Mouse (Mus musculus) spleen, adult 12 weeks (tissue): ENCODE data around the gene Macrod1.
"Not testable (repeated sequence)": the region's sequence is repeated elsewhere in the genome, so short reads cannot be mapped to it uniquely, and the experiment has no call there.

Source experiments
- DNase-seq: peaks from one replicate; pipeline ENCODE4 v3.0.0; 2022; ENCODE audit warnings: low spot score

The Macrod1 gene

GRCm38 (mm10) chr19:7057126-7057721 is 614 bp downstream of the Macrod1 start:
- DNase-seq: no peak

- peak; percentile 66 for DNase-seq
These were observed 1.2 kb downstream of the Macrod1 start for GRCm38 (mm10) chr19:7057722-7058207.

DNA sequence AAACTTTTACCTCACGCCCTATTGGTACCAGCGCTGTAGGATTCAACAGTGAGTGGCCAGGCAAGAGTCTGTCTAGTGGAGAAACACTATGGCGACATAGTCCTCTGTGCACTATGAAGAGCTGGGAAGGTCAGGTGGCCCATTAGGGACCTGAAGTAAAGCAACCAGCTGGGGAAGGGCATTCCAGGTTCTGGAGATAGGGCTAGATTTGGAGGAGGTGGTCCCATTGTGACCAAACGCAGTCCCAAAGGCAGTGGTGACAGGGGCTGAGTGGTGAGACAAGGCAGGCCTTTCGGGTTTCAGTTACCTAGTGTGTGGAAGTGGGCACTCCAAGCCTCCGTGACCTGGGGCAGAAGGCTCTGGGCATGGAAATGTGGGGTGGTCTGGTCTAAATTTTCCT is 1.9 kb downstream of the Macrod1 start:
- DNase-seq: no peak

- DNase-seq: no peak
These were observed 5.5 kb downstream of the Macrod1 start for GRCm38 (mm10) chr19:7062110-7062509.

GRCm38 (mm10) chr19:7062916-7063315 is 6.3 kb downstream of the Macrod1 start:
- DNase-seq: no peak

- peak; percentile 72 for DNase-seq
These were observed 8.0 kb downstream of the Macrod1 start for GRCm38 (mm10) chr19:7064571-7064970.

- DNase-seq: no peak
These were observed 9.6 kb downstream of the Macrod1 start for GRCm38 (mm10) chr19:7066034-7066827.

- DNase-seq: no peak
These were observed 10.3 kb downstream of the Macrod1 start for GRCm38 (mm10) chr19:7066828-7067342.

DNA sequence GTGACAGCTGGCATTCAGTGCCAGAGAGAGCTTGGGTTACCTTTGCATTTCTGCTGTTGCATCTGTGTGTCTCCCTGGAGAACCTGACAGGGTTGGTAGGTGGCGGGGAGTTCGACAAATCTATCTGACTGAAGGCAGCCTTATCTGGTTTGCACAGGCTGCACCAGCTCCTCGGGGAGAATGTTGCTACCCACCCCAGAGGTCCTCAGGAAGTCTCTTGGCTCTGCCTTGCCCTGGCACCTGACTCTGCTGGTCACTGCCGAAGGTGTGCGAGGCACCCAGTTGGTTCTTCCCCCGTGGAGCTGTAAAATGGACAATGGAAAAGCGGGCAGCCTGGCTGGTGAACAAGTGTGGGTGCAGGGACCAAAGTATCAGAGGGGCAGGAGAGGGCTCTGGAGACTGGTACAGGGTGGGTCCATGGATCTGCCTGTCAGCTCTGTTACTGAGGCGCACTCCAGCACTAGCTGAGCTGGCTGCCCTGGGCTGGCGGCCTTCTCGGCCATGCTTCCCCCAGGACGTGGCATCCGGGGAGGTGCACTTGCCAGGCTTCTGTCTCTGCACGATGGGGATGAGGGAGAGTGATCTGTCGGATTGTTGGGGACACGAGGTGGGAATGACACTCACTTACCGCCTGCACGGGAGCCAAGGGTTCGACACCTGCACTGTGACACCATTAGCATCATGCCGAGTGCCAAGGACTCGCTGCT is 10.9 kb downstream of the Macrod1 start:
- DNase-seq: no peak

DNA sequence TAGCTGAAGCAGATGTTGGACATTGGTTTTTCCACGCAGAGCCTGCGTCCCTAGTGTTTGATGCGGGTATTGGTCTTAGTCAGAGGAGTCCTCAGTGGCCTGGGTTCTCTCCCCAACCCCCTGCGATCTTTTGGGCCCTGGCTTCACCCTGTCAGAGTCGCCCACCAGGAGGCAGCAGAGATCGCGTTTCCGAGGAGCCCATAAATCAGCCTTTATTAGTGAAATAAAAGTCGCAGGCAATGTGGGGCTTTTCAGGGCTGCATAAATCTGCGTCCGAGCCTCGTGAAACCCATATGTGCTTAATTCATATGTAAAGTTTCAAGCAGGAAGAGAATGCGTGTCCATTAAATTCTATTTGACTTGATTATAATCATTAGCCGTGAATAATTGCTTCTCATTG is 11.5 kb downstream of the Macrod1 start:
- peak; percentile 49 for DNase-seq

DNA sequence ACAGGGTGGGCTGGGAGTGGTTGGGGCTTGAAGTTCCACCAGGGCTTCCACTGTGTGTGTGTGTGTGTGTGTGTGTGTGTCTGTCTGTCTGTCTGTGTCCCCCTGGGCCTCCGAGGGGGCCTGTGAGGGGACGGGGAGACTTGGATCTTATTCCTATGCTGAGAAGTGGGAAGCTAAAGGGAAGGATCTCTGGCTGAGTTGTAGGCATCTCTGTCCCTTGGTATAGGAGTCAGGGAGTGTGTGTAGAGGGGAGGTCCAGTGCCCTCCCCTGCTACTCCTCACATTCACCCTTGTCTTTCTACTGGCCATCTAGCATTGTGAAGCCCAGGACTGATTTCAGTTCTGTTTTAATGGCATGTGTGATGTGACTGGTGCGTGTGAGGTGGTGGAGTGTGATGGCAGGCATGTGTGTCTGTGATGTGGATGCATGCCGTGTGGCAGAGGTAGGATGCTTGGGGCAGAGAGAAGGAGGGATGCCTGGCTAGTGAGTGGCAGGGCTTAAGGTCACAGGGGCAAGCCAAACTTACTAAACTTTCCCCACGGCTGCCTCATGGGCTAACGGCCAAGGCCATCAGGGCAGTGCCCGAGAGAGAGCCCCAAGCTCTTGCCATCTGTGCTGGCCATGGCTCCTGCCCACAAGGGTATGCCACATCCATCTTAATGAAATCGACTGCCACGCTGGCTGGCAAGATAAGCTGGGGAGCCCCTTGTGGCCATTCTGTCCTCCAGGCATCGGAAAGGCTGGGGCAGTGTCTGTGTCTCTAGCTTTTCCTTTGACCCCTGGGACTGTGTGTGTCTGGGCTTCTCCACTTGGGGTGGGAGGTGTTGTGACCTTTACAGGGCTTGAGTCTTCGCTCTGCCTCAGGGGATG is 12.3 kb downstream of the Macrod1 start:
- DNase-seq: no peak

DNA sequence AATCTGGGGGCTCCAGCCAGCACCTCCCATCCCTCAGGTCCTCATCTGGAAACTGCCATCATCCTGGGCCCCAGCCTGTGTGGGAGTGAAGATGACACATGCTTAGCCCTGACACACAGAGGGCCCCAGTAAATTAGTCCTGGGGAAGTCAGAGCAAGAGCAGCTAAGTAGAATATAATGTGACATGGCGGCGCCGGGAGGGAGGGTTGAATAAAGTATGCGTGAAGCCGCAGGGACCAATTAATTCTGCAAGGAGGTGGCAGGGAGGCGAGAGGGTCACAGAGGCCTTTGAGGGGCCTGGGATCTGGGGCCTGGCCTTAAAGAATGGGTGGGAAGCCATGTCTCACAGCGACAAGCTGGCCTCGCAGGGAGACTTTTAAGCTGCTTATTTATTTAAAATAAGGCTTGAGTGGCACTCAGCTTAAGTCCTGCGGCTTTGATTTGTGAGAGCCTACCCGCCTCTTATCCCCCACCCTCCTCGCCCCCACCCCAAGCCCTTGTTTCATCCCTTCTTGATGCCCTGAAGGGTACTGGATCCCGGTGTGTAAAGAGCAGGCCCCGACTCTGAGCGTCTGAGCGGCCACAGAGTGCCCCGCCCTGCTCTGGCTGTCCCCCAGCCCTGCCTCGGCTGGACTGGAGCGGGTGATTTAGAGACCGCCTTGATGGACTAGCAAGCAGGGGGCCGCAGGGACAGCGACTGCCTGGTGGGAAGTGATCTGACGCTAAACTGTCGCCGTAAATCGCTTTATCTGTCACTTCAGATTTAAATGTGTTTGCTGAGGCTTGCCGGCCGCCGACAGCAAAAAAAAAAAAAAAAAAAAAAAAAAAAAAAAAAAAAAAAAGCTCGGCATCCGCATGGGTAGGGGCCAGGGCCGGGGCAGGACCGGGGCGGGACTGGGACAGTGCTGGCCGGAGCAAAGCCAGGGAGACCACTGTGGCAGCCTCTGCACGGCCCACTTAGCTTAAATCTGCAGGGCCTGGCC is 13.5 kb downstream of the Macrod1 start:
- DNase-seq: no peak

- DNase-seq: no peak
These were observed 14.2 kb downstream of the Macrod1 start for GRCm38 (mm10) chr19:7070775-7071174.

- no peak for DNase-seq
These were observed 15.6 kb downstream of the Macrod1 start for GRCm38 (mm10) chr19:7072221-7072620.

- no peak for DNase-seq
These were observed 17.6 kb downstream of the Macrod1 start for GRCm38 (mm10) chr19:7073997-7074781.

DNA sequence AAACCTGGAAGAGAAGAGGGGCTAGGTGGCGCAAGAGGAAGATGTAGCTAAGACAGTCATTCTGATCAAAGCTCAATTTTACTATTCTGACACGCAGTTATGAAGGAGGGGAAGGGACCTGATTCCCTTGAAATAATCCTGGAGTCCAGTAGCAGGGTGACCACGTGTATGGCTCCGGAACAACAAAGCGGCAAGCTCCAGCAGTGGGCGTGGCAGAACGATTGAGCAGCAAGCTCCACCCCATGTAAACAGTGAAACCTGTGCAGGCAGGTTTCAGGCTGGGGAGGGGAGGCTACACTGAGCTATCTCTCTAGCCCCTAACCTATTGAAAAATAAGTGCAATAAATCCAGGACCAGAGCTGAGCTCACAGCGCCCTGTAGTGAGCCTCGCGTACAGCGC is 18.7 kb downstream of the Macrod1 start:
- DNase-seq: not testable (repeated sequence)

DNA sequence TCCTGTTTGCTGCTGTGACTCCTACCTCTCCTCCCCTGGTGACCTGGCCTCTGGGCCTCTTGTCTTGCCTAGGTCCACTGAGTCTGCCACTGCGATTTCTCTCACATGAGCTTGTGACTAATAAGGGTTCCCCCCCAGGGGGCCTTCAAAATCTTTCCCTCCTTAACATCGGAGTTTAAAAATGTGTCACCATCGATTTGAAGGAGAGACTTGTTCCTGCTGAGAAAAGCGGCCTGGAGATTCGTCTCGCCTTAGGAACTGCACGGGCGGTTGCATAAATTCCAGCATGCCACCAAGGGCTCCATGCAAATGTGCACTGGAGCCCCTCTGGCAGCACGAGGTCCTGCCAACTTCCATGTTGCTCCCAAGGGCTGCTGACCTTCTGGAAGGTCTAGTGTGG is 21.1 kb downstream of the Macrod1 start:
- DNase-seq: no peak

GRCm38 (mm10) chr19:7078271-7078670 is 21.7 kb downstream of the Macrod1 start:
- no peak for DNase-seq

DNA sequence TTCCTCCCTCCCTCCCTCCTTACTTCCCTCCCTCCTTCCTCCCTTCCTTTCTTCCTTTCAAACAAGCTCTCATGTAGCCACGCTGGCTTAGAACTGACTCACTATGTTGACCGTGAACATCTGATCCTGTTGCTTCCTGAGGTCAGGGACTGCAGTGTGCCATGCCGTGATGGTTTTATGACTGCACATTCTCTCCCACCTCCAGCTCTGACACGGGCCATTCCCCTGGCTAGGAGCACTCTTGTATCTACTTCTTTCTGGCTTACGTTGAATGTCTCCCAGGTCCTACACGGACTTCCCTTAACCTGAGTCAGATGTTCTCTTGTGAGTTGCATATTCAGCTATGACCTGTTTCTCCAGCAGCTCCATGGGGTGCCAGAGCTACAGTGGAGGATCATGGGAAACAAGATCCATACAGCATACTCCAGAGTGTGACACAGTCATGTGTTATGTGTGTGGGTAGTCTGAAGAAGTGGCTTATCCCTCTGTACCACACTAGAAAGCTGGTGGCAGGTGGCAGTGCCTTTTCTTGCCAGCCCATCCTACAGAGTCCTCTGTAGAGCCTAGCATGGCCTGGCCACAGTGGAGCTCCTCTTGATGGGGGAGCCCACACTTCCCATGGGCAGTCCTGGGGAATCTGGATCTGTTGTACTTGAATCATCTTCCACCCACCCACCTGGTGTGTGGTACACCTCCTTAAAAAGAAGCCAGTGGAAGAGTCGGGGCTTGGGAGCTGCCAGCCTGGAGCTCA is 25.1 kb downstream of the Macrod1 start:
- no peak for DNase-seq
